ENCODE assay signal across 30 mouse cellular contexts in genomic region chr5:123709571-123709970, GRCm38 (mm10). TPM values are rescaled to one million over a fixed set of nuclear protein-coding genes. Genes with fewer than 3 reads are reported as not detected.
DNase-seq lines count a peak whose midpoint lies in the region; ATAC-seq and TF ChIP-seq lines count a peak whose summit lies in the region.
"Had no signal": no experiment of that assay in that cellular context is flagged by ENCODE, and none has a peak within 500 bp of the region (broad histone marks: within the 10 kb centered on the region; RNA-seq: fewer than 3 reads in every experiment).

No protein-coding gene starts in this region.

- H3K27ac ChIP-seq in heart, adult 2 months: no peak overlapping the region
- no peak overlapping the region for H3K27ac ChIP-seq in kidney, embryonic 14.5 days (ENCODE audit: low read depth, low read length)
- peak overlapping the region; percentile 32; the same call in 1 of the 2 replicates for H3K27ac ChIP-seq in stomach, embryonic 15.5 days
- H3K27ac ChIP-seq: embryonic facial prominence, embryonic 10.5 days; embryonic facial prominence, embryonic 15.5 days; forebrain, embryonic 12.5 days; hindbrain, embryonic 12.5 days; hindbrain, postnatal 0 days; intestine, embryonic 15.5 days; left cerebral cortex, adult 2 months; limb, embryonic 12.5 days; liver, embryonic 12.5 days; midbrain, embryonic 10.5 days; midbrain, embryonic 15.5 days had no signal

- H3K4me1 ChIP-seq in heart, adult 2 months (ENCODE audit: control insufficient read depth, insufficient read depth, low read length): no peaks in the 10 kb centered on the region
- no peaks in the 10 kb centered on the region for H3K4me1 ChIP-seq in kidney, embryonic 14.5 days (ENCODE audit: control insufficient read depth, insufficient read depth, low read length)
- H3K4me1 ChIP-seq in stomach, embryonic 15.5 days: no peaks in the 10 kb centered on the region
- H3K4me1 ChIP-seq: embryonic facial prominence, embryonic 10.5 days; embryonic facial prominence, embryonic 15.5 days; forebrain, embryonic 12.5 days; hindbrain, embryonic 12.5 days; intestine, embryonic 15.5 days; limb, embryonic 12.5 days; liver, embryonic 12.5 days; midbrain, embryonic 10.5 days; midbrain, embryonic 15.5 days had no signal

- intact Hi-C loops in heart, adult 2 months (cut with DNase I): no loop called here

- TF ChIP-seq CTCF in heart, adult 2 months (IDR thresholded peaks at IDR 0.05): no peak

- H3K79me2 ChIP-seq in heart, adult 2 months (replicated peaks; ENCODE audit: control insufficient read depth, insufficient read depth, low read length): peaks cover 2% of the 10 kb centered on the region

- no peak for ATAC-seq in kidney, embryonic 14.5 days (ENCODE audit: low FRiP score, low TSS enrichment)
- no peak for ATAC-seq in stomach, embryonic 15.5 days (ENCODE audit: insufficient read depth, low FRiP score, low read depth)
- ATAC-seq: activated CD4-positive, CD25-positive, alpha-beta regulatory T cell, adult 4 months; forebrain, postnatal 0 days; hindbrain, postnatal 0 days; intestine, embryonic 15.5 days; liver, embryonic 12.5 days; liver, postnatal 0 days; midbrain, embryonic 15.5 days had no signal

- DNase-seq in heart, adult 11 months: peak; percentile 83
- DNase-seq in heart, adult 2 months: no peak
- DNase-seq in kidney, adult 9 months: peak; percentile 58
- peak; percentile 48 for DNase-seq in lung, postnatal 25 days (ENCODE audit: low spot score)
- DNase-seq in lung, postnatal 14 days: no peak
- DNase-seq in frontal cortex, postnatal 14 days (ENCODE audit: low spot score in 2 of 2): no peak
- DNase-seq: adrenal gland, adult 8-10 months; cerebellum, adult 2 months; cerebellum, postnatal 25 days; forebrain, postnatal 0 days; gastrocnemius, postnatal 10 days; heart, postnatal 36 days; liver, postnatal 0 days; right cerebral cortex, postnatal 25 days had no signal

- H3K36me3 ChIP-seq in heart, adult 2 months (ENCODE audit: control insufficient read depth, insufficient read depth, low read length): peaks cover 19% of the 10 kb centered on the region
- H3K36me3 ChIP-seq in kidney, embryonic 14.5 days (ENCODE audit: control insufficient read depth, insufficient read depth, low read length): peaks cover 93% of the 10 kb centered on the region
- H3K36me3 ChIP-seq in stomach, embryonic 15.5 days: peaks cover 69% of the 10 kb centered on the region

- TF ChIP-seq POLR2A in heart, adult 2 months (IDR thresholded peaks at IDR 0.05; ENCODE audit: insufficient read depth, low read depth, low read length): no peak

- no peaks in the 10 kb centered on the region for H3K9me3 ChIP-seq in kidney, embryonic 14.5 days (ENCODE audit: control insufficient read depth, low read length)
- no peaks in the 10 kb centered on the region for H3K9me3 ChIP-seq in stomach, embryonic 15.5 days
- H3K9me3 ChIP-seq: embryonic facial prominence, embryonic 10.5 days; embryonic facial prominence, embryonic 15.5 days; forebrain, embryonic 12.5 days; hindbrain, embryonic 12.5 days; intestine, embryonic 15.5 days; limb, embryonic 12.5 days; liver, embryonic 12.5 days; midbrain, embryonic 10.5 days; midbrain, embryonic 15.5 days had no signal

- H3K4me3 ChIP-seq in heart, adult 2 months: no peak overlapping the region
- no peak overlapping the region for H3K4me3 ChIP-seq in kidney, embryonic 14.5 days (ENCODE audit: low read length)
- no peak overlapping the region for H3K4me3 ChIP-seq in stomach, embryonic 15.5 days (replicated peaks)
- H3K4me3 ChIP-seq: embryonic facial prominence, embryonic 10.5 days; embryonic facial prominence, embryonic 15.5 days; forebrain, embryonic 12.5 days; hindbrain, embryonic 12.5 days; intestine, embryonic 15.5 days; left cerebral cortex, adult 2 months; limb, embryonic 12.5 days; liver, embryonic 12.5 days; midbrain, embryonic 10.5 days; midbrain, embryonic 15.5 days had no signal

- no peak overlapping the region for H3K4me2 ChIP-seq in kidney, embryonic 14.5 days (replicated peaks; ENCODE audit: low read depth, low read length)
- H3K4me2 ChIP-seq in stomach, embryonic 15.5 days: no peak overlapping the region
- H3K4me2 ChIP-seq: embryonic facial prominence, embryonic 15.5 days; forebrain, embryonic 12.5 days; heart, embryonic 11.5 days; hindbrain, embryonic 12.5 days; intestine, embryonic 15.5 days; limb, embryonic 12.5 days; liver, embryonic 12.5 days; midbrain, embryonic 15.5 days had no signal

- H3K27me3 ChIP-seq in heart, adult 2 months (ENCODE audit: control insufficient read depth, insufficient read depth, low read length): no peaks in the 10 kb centered on the region
- no peaks in the 10 kb centered on the region for H3K27me3 ChIP-seq in kidney, embryonic 14.5 days (ENCODE audit: control insufficient read depth, insufficient read depth, low read length)
- no peaks in the 10 kb centered on the region for H3K27me3 ChIP-seq in stomach, embryonic 15.5 days (replicated peaks)
- H3K27me3 ChIP-seq: CH12.LX; embryonic facial prominence, embryonic 15.5 days; forebrain, embryonic 12.5 days; hindbrain, embryonic 12.5 days; intestine, embryonic 15.5 days; limb, embryonic 12.5 days; liver, embryonic 12.5 days; midbrain, embryonic 15.5 days had no signal

- H3K9ac ChIP-seq in heart, adult 2 months (ENCODE audit: low read depth, low read length): no peak overlapping the region
- no peak overlapping the region for H3K9ac ChIP-seq in kidney, embryonic 14.5 days (ENCODE audit: low read depth, low read length)
- no peak overlapping the region for H3K9ac ChIP-seq in stomach, embryonic 15.5 days
- H3K9ac ChIP-seq: embryonic facial prominence, embryonic 15.5 days; forebrain, embryonic 12.5 days; forebrain, postnatal 0 days; hindbrain, embryonic 12.5 days; intestine, embryonic 15.5 days; limb, embryonic 12.5 days; liver, embryonic 12.5 days; liver, postnatal 0 days; midbrain, embryonic 15.5 days had no signal

- 85% methylated on average over 4 of the region's 4 CpGs for WGBS in heart, adult 2 months
- whole genome bisulfite sequencing in kidney, embryonic 14.5 days: 85% methylated on average over 4 of the region's 4 CpGs
- WGBS in stomach, embryonic 15.5 days: 61% methylated on average over 4 of the region's 4 CpGs

- TF ChIP-seq EP300 in heart, adult 2 months (IDR thresholded peaks at IDR 0.05; ENCODE audit: insufficient read depth, low read depth, low read length): no peak

RNA-seq across cellular contexts. Expression of gene Zcchc8, which starts 11.3 kb away (rescaled TPM):
- total RNA-seq in heart, adult 2 months (2021): 10 to 100 TPM; 23.2 to 24.9 TPM
- 12.6 and 16.1 TPM in 2 replicates for polyA plus RNA-seq in heart, adult 2 months (2012; rRNA removed)
- polyA plus RNA-seq in kidney, embryonic 14.5 days (2014; fragmentation: Nextera tagmentation; extraction: Ambion mirVana): 75.3 and 101 TPM in 2 replicates
- polyA plus RNA-seq in stomach, embryonic 15.5 days (2015; fragmentation: Nextera tagmentation; extraction: Ambion mirVana): 65.8 and 73.7 TPM in 2 replicates

RNA-seq across cellular contexts. Expression of gene Clip1, which starts 25.2 kb away (rescaled TPM):
- 100 to 1,000 TPM; 156 to 195 TPM for total RNA-seq in heart, adult 2 months (2021)
- polyA plus RNA-seq in heart, adult 2 months (2012; rRNA removed): 77.2 and 107 TPM in 2 replicates
- 20.7 and 32.6 TPM in 2 replicates for polyA plus RNA-seq in kidney, embryonic 14.5 days (2014; fragmentation: Nextera tagmentation; extraction: Ambion mirVana)
- polyA plus RNA-seq in stomach, embryonic 15.5 days (2015; fragmentation: Nextera tagmentation; extraction: Ambion mirVana): 41.3 and 41.4 TPM in 2 replicates

RNA-seq across cellular contexts. Expression of gene Rsrc2, which starts 39.6 kb away (rescaled TPM):
- 10 to 100 TPM; 38.3 to 39.0 TPM for total RNA-seq in heart, adult 2 months (2021)
- polyA plus RNA-seq in heart, adult 2 months (2012; rRNA removed): 11.8 and 17.3 TPM in 2 replicates
- polyA plus RNA-seq in kidney, embryonic 14.5 days (2014; fragmentation: Nextera tagmentation; extraction: Ambion mirVana): 128 and 153 TPM in 2 replicates
- 111 and 117 TPM in 2 replicates for polyA plus RNA-seq in stomach, embryonic 15.5 days (2015; fragmentation: Nextera tagmentation; extraction: Ambion mirVana)

RNA-seq across cellular contexts. Expression of gene Kntc1, which starts 39.9 kb away (rescaled TPM):
- under 1 TPM; 0.05 to 0.14 TPM for total RNA-seq in heart, adult 2 months (2021)
- 0.12 and 0.16 TPM in 2 replicates for polyA plus RNA-seq in heart, adult 2 months (2012; rRNA removed)
- polyA plus RNA-seq in kidney, embryonic 14.5 days (2014; fragmentation: Nextera tagmentation; extraction: Ambion mirVana): 33.7 and 35.9 TPM in 2 replicates
- 22.7 and 24.9 TPM in 2 replicates for polyA plus RNA-seq in stomach, embryonic 15.5 days (2015; fragmentation: Nextera tagmentation; extraction: Ambion mirVana)

Comparison
In these comparisons a context has a peak if more than half of its experiments do, and no peak if none do; other contexts are left out.
1. DNase-seq: peak in heart, adult 11 months (single experiment), kidney, adult 9 months (single experiment) and lung, postnatal 25 days (single experiment); none in heart, adult 2 months (0 of 2), lung, postnatal 14 days (single experiment) and frontal cortex, postnatal 14 days (0 of 2).